Mouse (Mus musculus) cerebellum, adult (tissue): ENCODE data around the gene Evi5l.

Experiments used
- ATAC-seq: cut with Nextera tagmentation; 2 replicates; pipeline ENCODE4 v1.9.2; 2017; ENCODE audit warnings: mild to moderate bottlenecking, moderate library complexity, mixed read lengths; ENCODE audit not compliant: insufficient number of reproducible peaks, low FRiP score, low TSS enrichment

Gene Evi5l

DNA sequence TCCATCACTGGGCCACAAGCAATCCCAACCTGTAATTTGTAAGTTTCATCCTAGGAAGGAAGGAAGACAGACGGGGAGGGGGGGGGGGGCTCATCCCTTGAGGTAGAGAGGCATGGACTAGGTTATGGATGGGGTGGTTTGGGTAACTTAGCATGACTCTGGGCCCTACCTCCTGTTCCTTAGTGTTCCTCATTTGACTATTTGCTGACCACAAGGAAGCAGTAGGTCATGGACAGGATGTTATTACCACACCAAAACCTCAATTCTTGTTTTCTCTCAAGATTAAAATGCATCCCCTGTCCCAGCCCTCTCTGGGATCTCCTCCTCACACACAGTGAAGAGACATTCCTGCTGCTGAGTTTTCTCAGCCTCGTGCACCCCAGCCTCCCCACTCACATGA lies 35.0 kb downstream of the Evi5l start:
- no peak for ATAC-seq

DNA sequence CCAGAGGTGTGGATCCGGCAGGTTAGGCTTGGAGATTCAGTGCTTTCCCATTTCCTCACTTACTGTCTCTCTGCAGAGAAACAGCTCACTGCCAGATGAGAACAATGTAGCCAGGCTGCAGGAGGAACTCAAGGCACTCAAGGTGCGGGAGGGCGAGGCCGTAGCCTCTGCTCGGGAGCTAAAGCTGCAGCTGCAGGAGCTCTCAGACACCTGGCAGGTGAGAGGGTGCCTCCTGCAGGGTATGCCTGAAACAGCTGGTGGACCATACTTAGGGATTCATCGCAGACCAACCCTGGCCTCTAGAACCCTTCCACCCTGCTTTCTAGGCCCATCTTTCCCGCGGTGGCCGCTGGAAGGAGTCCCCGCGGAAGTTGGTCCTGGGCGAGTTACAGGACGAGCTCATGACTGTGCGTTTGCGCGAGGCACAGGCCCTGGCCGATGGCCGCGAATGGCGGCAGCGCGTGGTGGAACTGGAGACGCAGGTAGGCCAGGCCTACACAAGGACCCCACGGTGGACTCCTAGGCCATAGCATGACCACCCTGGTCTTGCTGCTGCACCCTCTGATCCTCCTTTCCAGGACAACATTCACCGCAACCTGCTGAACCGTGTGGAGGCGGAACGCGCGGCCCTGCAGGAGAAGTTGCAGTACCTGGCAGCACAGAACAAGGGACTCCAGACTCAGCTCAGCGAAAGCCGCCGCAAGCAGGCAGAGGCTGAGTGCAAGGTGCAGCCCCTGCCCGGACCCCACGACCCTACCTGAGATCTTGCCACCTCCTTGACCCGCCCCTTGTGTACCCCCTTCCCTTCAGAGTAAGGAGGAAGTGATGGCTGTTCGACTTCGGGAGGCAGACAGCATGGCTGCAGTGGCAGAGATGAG lies 39.1 kb downstream of the Evi5l start:
- ATAC-seq: no peak

DNA sequence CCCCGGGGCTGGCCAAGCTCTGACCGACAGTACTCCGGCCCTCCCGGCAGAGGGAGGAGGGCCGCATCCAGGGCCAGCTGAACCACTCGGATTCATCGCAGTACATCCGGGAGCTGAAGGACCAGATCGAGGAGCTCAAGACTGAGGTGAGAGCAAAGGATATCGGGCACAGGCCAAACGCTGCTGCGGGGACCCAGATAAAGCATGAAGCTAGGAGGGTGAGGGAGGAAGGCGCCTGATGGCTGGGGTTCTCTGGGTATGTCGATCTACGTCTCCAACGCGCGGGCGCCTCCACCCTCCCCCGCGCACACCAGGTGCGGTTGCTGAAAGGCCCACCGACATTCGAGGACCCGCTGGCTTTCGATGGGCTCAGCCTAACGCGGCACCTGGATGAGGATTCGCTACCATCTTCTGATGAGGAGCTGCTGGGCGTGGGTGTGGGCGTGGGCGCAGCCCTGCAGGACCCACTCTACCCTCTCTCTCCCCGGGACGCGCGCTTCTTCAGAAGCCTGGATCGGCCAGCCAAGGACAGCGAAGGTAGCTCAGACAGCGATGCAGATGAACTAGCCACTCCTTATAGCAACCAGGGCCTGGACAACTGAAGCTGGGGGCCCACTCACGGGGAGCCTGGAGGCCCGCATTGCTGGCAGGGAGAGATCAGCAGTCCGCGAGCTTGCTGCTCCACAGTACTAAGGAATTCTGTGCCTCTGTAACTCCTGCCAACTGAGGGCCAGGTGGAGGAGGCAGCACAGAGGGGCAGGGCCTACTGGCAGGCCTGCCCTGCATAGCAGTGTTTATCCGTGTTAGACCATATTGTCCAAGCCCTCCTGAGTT lies 40.0 kb downstream of the Evi5l start:
- peak; percentile 70 for ATAC-seq

DNA sequence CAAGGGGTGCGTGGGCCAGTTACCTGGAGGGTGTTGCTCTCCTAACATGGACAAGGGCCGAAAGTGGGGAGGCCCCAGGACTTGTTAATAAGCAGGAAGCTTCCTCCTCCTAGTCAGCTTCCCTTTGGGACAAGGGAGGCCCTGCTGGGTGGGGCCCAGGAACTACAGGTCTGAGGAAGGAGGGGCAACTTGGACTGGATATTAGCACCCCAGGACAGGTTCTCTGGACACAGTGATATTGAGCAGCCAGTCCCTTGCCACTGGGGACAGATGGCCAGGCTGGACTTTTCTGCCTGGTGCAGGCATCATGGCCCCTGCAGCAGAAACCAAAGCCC lies 40.6 kb downstream of the Evi5l start:
- peak; percentile 6; the same call in 1 of the 2 replicates for ATAC-seq

DNA sequence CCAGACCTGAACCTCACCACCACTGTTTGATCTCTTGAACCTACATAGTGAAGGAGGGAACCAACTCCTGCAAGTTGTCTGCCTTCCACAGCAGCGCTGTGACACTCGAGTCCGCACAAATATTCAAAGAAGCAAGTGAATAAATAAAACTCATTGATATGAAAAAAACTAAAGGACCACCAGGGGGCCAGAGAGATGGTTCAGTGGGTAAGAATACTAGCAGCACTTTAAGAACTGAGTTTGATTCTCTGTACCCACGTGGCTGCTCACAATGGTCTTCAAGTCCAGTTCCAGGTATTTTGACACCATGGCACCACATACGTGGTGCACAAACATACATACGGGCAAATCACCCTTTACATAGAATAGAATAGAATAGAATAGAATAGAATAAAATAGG lies 44.7 kb downstream of the Evi5l start:
- ATAC-seq: no peak

DNA sequence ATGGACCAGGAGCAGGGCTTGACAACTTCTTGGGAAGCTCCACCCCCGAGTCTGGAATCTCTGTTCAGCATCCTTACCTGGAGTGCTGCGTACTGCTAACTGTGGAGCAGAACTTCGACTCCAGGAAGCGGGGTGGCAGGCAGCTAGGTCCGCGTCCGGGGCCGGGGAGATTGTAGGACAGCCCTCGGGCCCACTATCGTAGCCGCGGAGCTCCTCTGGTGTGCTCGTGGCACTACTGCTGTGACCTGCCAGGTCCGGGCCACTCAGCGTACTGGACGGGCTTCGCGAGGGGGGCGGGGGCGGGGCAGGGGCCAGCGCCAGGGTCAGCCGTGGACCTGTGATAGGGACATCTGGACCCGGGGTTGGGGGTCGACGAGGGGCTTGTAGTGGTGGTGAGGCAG lies 46.4 kb downstream of the Evi5l start:
- no peak for ATAC-seq

DNA sequence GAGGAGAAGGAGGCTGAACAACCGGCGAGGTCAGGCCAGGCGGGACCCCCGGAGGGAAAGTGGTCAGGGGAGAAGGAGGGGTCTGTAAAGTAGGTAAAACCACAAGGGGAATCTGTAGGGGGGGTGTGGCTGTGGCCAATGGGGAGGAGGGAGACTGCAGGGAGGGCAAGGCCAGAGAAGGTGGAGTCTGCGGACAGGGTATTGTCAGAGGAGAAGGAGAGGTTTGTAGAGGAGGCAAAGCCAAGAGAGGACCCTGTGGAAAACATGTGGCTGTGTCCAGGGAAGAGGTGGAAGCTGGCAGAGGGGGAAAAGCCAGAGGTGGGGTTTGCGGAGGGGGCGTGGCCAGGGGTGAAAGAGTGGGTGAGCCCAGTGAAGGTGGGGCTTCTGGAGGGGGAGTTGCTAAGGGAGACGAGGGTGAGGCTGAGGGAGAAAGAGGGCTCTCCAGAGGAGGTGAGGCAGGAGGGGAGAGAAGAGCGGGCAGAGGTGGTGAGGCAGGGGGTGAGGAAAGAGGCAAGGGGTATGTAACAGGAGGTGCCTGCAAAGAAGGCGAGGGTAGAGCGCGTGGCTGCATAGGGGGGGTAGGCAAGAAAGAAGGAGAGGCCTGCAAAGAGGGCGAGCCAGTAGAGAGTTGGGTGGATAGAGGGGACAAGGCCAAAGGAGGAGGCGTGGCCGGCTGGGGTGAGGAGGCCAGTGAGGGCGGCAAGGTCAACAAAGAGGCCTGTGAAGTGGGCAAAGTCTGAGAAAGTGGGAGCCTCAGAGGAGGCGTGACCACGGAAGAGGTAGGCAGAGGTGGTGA lies 47.0 kb downstream of the Evi5l start:
- no peak for ATAC-seq

DNA sequence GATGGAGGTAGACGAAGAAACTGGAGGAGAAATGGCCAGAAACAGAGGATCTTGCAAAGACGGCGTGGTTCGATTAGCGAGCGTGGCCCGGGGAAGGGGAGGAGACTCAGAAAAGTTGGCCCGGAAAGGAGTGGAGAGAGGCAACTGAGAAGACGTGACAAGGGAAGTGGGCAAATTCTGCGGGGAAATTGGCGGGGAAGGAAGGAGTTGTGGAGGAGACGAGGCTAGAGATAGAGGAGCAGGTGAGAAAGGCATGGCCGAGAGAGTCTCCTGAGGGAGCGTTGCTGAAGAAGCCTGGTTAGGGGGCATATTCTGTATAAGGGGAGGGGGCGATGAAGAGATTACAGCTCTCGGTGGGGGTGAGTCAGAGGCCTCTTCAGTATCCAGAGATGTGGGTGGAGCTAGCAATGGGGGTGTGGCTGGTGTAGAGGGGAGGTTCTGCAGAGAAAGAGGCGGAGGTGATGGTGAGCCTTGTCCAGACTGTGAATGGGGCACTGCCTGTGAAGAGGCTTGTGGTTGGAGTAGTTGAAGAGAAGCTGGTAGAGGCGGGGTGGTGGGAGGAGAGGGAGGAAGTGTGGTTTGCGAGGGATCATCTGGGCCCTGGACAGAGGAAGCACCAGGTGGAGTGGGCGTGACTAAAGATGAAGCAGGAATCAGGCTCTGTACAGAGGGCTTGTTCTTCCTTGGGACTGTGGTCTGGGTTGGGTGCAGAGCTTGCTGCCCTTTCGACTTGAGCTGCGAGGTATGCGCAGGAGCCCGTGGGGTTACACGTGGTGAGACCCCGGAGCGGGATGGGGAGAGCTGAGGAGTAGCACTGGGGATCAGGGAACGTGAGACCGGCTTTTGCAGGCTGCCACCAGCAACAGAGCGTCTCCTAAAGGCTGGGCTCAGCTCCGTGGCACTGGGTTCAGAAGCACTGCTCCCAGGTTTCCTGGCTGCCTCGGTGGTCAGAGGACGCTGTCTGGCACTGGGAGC lies 47.9 kb downstream of the Evi5l start:
- no peak for ATAC-seq

DNA sequence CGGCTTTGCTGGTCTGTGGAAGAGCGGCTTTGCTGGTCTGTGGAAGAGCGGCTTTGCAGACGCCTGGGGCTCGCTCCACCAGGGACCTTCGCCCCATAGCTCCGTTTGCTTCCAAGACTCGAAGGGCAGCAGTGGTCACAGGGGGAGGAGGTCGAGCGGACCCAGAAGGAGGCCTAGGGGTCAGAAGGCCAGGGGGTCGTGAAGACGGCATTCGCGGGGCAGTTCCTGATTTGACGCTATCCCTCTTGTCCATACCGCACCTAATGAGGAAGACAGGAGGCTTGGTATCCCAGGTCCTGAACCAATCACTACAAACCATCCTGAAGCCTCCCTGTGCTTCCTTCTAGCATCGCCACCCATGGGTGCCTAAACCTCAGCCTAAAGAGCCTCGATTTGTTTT lies 49.9 kb downstream of the Evi5l start:
- ATAC-seq: 0 out of 2 replicates have a peak, but pooled peaks have one; percentile 10

DNA sequence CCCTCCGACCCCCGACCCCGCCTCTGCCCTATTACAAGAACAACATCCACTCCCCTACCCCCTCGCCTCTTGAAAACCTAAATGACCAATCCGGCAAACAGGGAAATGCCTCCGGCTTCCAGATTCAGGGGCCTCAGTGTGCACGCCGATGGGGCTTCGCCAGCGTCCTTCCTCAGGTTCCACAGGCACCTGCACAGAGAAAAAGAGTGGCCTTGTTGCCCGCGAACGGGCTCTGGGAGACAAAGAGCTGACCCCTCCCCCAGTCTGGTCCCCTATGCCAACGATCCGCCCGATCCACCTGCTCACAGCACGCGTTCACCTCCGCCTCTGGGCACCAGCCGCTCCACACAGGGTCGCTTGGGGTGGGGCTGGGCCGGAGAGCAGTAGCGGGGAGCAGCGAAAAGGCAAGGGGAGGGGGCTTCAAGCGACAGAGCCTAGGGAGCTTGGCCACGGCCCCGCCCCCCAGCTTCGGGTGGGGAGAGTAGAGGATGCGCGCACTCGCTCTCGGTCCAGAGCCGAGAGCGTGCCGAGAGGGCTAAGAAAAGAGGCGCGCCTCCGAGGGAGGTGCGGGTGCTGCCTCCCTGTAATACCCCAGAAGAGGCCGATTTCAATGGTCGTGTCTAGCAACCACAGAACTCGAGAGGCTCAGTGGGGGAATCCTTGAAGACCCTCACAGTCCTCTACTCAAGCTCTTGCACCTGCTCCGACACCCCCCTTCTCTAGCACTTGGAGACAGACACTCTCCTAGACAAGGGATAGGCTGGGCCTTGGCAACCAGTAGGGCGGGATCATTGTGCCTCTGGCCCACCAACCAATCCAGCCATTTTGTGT lies 50.6 kb downstream of the Evi5l start, which contains the start of gene Prr36:
Gene Prr36, minus strand, starts transcription at position 669 of the 831 bp plus-strand sequence.
- ATAC-seq: peak; percentile 75

DNA sequence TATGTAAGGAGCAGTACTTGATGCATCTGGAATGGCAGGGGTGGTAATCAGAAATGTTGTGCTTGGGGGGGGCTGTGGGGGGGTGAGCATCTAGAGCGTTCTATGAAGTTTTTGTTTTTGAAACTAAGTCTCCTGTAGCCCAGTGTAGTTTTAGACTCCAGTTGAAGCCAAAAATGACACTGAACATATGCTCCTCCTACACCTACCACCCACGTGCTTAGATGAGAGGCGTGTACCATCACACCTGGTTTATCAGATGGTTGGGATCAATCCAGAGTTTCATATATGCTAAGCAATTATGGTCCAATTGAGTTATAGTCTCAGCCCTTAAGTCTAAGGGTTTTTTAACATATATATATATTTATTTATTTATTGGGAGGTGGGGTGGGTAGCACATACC lies 53.2 kb downstream of the Evi5l start:
- ATAC-seq: no peak

DNA sequence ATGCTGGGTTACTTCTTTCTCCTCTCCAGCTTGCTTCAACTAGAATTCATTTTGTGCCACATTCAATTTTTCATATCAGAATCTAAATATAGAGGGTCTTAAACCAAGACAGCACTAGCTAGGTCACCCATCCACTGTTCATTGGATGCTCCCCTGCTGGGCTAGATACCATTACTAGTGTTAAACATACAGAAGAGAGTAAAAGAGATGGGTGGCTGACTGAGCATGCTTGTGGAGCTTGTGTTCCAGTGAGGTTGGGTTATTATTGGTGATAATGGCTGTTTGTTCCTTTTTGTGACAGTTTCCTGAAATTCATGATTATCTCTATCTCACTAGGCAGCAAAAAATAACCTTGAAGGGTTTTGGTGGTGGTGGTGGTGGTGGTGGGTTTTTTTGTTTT lies 55.7 kb downstream of the Evi5l start:
- ATAC-seq: no peak

DNA sequence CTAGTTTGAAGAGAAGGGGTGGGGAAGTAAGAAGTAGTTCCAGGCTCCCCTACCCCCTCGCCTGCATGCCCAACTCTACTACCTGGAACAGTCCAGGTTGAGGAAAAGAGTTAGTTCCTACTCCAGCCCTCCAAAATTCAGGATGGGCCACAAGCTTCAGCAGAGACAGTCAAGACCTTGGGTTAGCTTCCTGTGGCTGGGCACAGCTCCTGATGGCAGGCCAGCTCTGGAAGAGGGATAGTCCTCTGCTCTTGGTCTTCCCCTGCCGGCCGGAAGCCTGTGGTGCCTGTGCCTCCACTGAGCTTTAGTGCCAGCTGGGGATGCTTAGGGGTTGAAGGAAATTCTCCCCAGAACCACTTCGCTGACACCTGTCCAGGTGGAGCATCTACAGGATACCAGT lies 60.0 kb downstream of the Evi5l start:
- ATAC-seq: no peak

DNA sequence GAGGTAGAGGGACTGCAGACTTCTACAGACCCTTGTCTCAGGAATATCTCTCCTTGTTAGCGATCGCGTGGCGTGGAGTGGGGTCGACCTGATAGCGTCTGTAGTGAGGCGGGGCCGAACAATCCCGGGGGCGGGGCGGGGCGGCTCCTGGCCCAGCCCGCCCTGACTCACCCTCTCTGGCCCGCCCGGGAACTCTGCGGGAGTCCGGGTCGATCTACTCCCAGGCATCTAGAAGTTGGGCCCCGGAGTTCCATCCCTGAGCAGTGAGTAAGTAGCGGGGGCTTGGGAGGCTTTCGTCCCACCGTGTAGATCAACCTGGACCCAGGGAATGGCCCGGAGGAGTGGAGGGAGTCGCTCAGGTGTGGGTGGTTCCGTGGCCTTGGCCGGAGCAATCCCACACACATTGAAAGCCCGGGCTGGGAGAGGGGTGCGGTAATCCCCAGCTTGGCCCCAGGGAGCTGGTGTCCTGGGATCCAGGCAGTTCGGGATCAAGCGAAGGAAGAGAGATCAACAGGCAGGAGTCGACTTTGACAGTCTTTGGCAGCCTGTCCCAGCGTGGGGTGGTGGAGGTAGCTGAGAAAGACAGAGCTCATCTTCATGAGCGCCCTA lies 60.5 kb downstream of the Evi5l start, which contains the start of gene Lrrc8e:
Gene Lrrc8e, plus strand, starts transcription at position 89 of the 609 bp plus-strand sequence.
- ATAC-seq: no peak; the same call in 1 of the 2 replicates

DNA sequence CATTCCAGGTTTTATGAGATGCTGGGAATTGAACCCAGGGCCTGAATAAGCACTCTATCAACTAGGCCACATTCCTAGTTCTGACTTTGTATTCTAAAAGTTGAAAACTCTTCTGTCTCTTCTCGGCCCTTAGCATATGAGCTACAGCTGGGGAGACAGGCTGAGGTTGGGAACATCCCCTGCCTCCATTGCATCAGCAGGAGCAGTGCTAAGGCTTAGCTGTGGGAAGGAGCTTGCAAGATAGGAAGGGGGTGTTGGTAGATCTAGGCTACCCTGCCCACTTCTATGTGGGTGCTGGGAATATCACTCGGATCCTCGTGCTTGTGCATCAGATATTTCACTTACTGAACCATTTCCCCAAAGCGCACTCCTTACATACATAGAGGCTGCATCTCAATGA lies 61.6 kb downstream of the Evi5l start:
- no peak for ATAC-seq

DNA sequence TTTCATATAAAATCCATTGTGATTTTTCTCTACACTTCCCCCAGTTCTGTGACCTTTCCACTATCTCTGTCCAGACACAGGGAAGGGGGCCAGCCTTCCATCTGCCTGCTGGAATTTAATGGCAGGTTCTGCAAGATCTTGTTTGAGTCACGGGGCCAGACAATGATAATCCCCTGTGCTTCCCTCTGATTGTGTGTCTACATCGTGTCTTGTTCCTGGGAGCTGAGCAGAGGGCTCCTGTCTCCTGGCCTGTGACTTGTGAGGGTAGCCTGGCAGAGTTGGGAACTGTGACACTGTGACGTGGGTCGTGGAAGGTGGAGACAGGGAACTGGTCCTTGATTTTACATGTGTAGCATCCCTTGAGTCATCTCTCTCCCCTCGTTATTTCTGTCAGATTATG lies 63.4 kb downstream of the Evi5l start:
- ATAC-seq: no peak

DNA sequence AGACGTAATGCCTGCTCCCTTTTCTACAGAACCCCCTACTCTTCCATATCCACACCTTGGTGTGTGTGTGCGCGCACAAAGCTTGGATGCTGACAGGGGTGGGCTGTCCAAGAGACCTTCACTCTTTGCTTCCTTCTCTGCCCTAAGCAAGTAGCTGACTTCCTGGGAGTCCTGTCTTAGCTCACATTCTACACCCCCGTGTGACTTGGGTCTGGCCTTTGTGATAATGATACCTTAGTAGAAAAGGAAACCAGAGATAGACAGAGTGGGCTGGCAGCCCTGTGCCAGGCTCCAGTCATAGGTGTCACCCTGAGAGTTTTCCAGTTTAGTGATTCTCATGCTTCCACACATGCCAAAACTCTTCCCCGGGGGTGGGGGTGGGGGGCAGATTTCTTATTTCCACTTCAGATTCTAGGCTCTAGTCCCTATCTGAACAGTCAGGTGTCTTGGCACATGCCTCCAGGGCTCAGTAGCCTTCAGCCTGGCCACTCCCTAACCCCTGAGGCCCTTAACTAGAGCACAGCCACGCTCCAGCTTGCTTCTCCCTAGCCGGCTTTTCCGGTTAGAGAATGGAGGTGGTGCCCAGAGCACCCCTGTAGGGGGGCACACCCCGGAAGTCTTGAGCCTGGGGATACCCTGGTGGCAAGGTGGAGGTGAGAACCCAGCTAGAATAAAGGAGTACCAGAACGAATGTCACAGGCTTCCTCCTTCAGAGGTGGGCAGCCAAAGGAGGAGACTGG lies 64.4 kb downstream of the Evi5l start:
- no peak for ATAC-seq
